Mouse (Mus musculus): ENCODE data around the gene Oxnad1. TPM values are rescaled to one million over a fixed set of nuclear protein-coding genes. Genes with fewer than 3 reads are reported as not detected.

Gene Oxnad1
- polyA plus RNA-seq, 1 experiment, result 36.4 TPM

DNA sequence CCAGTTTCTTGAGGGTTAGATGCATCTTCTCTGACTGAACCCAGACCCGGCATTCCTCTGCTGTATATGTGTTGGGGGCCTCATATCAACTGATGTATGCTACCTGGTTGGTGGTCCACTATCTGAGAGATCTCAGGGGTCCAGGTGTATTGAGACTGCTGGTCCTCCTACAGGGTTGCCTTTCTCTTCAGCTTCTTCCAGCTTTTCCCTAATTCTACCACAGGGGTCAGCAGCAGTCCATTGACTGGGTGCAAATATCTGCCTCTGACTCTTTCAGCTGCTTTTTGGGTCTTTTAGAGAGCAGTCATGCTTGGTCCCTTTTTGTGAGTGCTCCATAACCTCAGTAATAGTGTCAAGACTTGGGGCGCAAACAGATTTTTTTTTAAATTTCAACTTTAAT lies 65.7 kb downstream of the Oxnad1 start:
- Histone ChIP-seq H3K27ac (ENCODE audit: insufficient read depth, low read length) (no peak overlapping the region), H3K27me3 (ENCODE audit: control insufficient read depth, insufficient read depth, low read length, poor library complexity, severe bottlenecking) (no peaks in the 10 kb centered on the region), H3K9ac (ENCODE audit: low read depth, poor library complexity, severe bottlenecking) (no peak overlapping the region), H3K9me3 (replicated peaks; ENCODE audit: control insufficient read depth, insufficient read depth, low read length, poor library complexity, severe bottlenecking) (no peaks in the 10 kb centered on the region), H3K4me1 (ENCODE audit: control insufficient read depth, insufficient read depth, low read length) (peaks cover 2% of the 10 kb centered on the region), H3K36me3 (ENCODE audit: control insufficient read depth, insufficient read depth, low read length, poor library complexity, severe bottlenecking) (no peaks in the 10 kb centered on the region), H3K4me3 (ENCODE audit: low read depth, low read length) (no peak overlapping the region)
- TF ChIP-seq EP300 (IDR thresholded peaks at IDR 0.05; ENCODE audit: insufficient read depth, low read depth, low read length) (no peak), POLR2A (IDR thresholded peaks at IDR 0.05; ENCODE audit: insufficient read depth, low read length) (no peak), CTCF (IDR thresholded peaks at IDR 0.05; ENCODE audit: low read depth, low read length) (no peak)

DNA sequence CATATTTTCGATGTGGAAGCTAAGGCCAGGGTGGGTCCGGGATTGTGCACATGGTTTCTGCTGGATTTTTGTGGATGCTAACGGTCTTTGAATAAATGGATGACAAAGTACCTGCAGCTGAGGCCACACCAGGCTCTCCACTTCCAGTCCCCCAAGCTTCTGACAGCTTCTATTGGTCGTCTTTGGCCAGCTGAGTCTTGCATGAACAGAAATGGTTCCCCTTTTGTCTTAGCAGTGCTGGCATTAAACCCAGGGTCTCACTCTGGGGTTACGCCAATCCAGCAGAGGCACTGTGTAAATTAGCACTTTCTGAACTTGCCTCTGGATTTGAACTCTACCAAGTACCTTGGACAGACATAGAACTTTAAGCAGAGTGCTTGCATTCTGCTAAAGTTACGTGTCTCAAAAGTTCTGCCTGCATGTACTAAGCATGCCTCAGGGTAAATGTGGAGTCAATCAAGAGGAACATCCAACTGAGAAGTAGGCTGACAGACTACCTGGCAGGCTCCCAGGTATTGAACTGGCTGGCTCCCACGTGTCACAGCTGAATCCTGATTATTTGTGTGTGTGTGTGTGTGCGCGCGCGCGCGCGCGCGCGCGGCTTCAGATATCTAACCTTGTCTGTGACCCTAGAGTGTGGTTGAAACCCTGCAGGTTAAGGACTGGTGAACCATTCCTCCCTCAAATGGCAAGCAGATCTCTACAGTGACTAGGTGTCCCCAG lies 67.2 kb downstream of the Oxnad1 start:
- Histone ChIP-seq H3K36me3 (ENCODE audit: control insufficient read depth, insufficient read depth, low read length, poor library complexity, severe bottlenecking) (no peaks in the 10 kb centered on the region), H3K27ac (ENCODE audit: insufficient read depth, low read length) (no peak overlapping the region), H3K9ac (ENCODE audit: low read depth, poor library complexity, severe bottlenecking) (no peak overlapping the region), H3K4me1 (ENCODE audit: control insufficient read depth, insufficient read depth, low read length) (peaks cover 2% of the 10 kb centered on the region), H3K27me3 (ENCODE audit: control insufficient read depth, insufficient read depth, low read length, poor library complexity, severe bottlenecking) (no peaks in the 10 kb centered on the region), H3K9me3 (replicated peaks; ENCODE audit: control insufficient read depth, insufficient read depth, low read length, poor library complexity, severe bottlenecking) (no peaks in the 10 kb centered on the region), H3K4me3 (ENCODE audit: low read depth, low read length) (no peak overlapping the region)
- TF ChIP-seq EP300 (IDR thresholded peaks at IDR 0.05; ENCODE audit: insufficient read depth, low read depth, low read length) (no peak), POLR2A (IDR thresholded peaks at IDR 0.05; ENCODE audit: insufficient read depth, low read length) (no peak), CTCF (IDR thresholded peaks at IDR 0.05; ENCODE audit: low read depth, low read length) (no peak)

Other genes starting within 250 kb of the Oxnad1 start
- not detected in 2 replicates for gene Galnt15, start 56.4 kb upstream of the Oxnad1 start, polyA plus RNA-seq (2011; ENCODE audit: insufficient read depth, insufficient read length, low read depth, missing spikeins)
- gene Dph3, start 355 bp downstream of the Oxnad1 start, polyA plus RNA-seq (2011; ENCODE audit: insufficient read depth, insufficient read length, low read depth, missing spikeins), result 55.0 and 58.7 TPM in 2 replicates
- not detected in 2 replicates for gene Msmb, start 56.6 kb downstream of the Oxnad1 start, polyA plus RNA-seq (2011; ENCODE audit: insufficient read depth, insufficient read length, low read depth, missing spikeins)
- gene Ncoa4, start 74.5 kb downstream of the Oxnad1 start, polyA plus RNA-seq (2011; ENCODE audit: insufficient read depth, insufficient read length, low read depth, missing spikeins), result 119 and 125 TPM in 2 replicates
- 170 and 189 TPM in 2 replicates for gene Timm23, start 116.5 kb downstream of the Oxnad1 start, polyA plus RNA-seq (2011; ENCODE audit: insufficient read depth, insufficient read length, low read depth, missing spikeins)
- gene Parg, start 116.6 kb downstream of the Oxnad1 start, polyA plus RNA-seq (2011; ENCODE audit: insufficient read depth, insufficient read length, low read depth, missing spikeins), result 73.1 and 78.6 TPM in 2 replicates
- gene Ogdhl, start 236.6 kb downstream of the Oxnad1 start, polyA plus RNA-seq (2011; ENCODE audit: insufficient read depth, insufficient read length, low read depth, missing spikeins), result 90.3 and 93.8 TPM in 2 replicates

Data from ES-Bruce4 (cell line).